Mouse (Mus musculus) lung, embryonic 16.5 days (tissue): ENCODE data around the gene Nme6. TPM values are rescaled to one million over a fixed set of nuclear protein-coding genes. Genes with fewer than 3 reads are reported as not detected.
"Not testable (repeated sequence)": the region's sequence is repeated elsewhere in the genome, so short reads cannot be mapped to it uniquely, and the experiment has no call there.

Source experiments
- ATAC-seq: fragments of 200-750 bp; cut with Nextera tagmentation; 2 replicates; pipeline ENCODE4 v1.8.0; 2017; ENCODE audit warnings: low read depth, mild to moderate bottlenecking, moderate library complexity
- H3K27ac ChIP-seq: fragments of 300-500 bp; sonication (generic); 2 replicates; pipeline ENCODE4 v1.5.1; 2014; ENCODE audit warnings: mild to moderate bottlenecking, control low read depth, low read length
- H3K27me3 ChIP-seq: fragments of 300-500 bp; sonication (generic); 2 replicates; pipeline ENCODE4 v1.6.1; 2014; ENCODE audit warnings: low read depth, low read length, mixed read lengths; ENCODE audit not compliant: control insufficient read depth, insufficient read depth
- H3K36me3 ChIP-seq: fragments of 300-500 bp; sonication (generic); 2 replicates; pipeline ENCODE4 v1.6.1; 2014; ENCODE audit warnings: low read length; ENCODE audit not compliant: control insufficient read depth, insufficient read depth
- H3K4me1 ChIP-seq: fragments of 300-500 bp; sonication (generic); replicated peaks from 2 replicates; pipeline ENCODE4 v1.6.1; 2014; ENCODE audit warnings: low read length, mixed read lengths; ENCODE audit not compliant: control insufficient read depth, insufficient read depth
- H3K4me2 ChIP-seq: fragments of 300-500 bp; sonication (generic); 2 replicates; pipeline ENCODE4 v1.6.1; 2014; ENCODE audit warnings: low read depth, low read length, control low read depth
- H3K4me3 ChIP-seq: fragments of 300-500 bp; sonication (generic); 2 replicates; pipeline ENCODE4 v1.5.1; 2014; ENCODE audit warnings: mild to moderate bottlenecking, low read length, control low read depth
- H3K9ac ChIP-seq: fragments of 300-500 bp; sonication (generic); 2 replicates; pipeline ENCODE4 v1.6.1; 2014; ENCODE audit warnings: low read length, control low read depth
- H3K9me3 ChIP-seq: fragments of 300-500 bp; sonication (generic); 2 replicates; pipeline ENCODE4 v1.6.1; 2016; ENCODE audit warnings: low read length; ENCODE audit not compliant: control insufficient read depth
- WGBS: fragments of 180-500 bp; shearing (Covaris S2); extraction: QIAGEN DNeasy Blood & Tissue Kit; methylation state at CpG from one replicate; pipeline ENCODE4 v1.1.7; 2014; 5-methylcytosine and 5-hydroxymethylcytosine counted together
- polyA plus RNA-seq: library from polyadenylated mRNA; unstranded; fragments of >200 nt; fragmentation: Nextera tagmentation; extraction: Ambion mirVana; gene quantifications from 2 replicates; pipeline ENCODE4 v1.2.1, GENCODE M21; 2015

Gene Nme6
- polyA plus RNA-seq = 48.3 and 50.1 TPM in 2 replicates

GRCm38 (mm10) chr9:109832391-109833087, at the start of gene Nme6:
Gene Nme6, plus strand, starts transcription at chr9:109832749.
- Histone ChIP-seq H3K27ac (peak within 1 kb of the TSS; percentile 77), H3K36me3 (peaks cover 3% of the 10 kb centered on the region; the same call in 1 of the 2 replicates), H3K9me3 (no peaks in the 10 kb centered on the region), H3K9ac (peak within 1 kb of the TSS; percentile 79), H3K4me1 (peaks cover 5% of the 10 kb centered on the region), H3K4me3 (peak within 1 kb of the TSS; percentile 81), H3K4me2 (peak within 1 kb of the TSS; percentile 99), H3K27me3 (no peaks in the 10 kb centered on the region)
- ATAC-seq = peak; percentile 99
- under 1% methylated on average over 32 of the region's 32 CpGs for WGBS

GRCm38 (mm10) chr9:109790570-109790969, 42.0 kb upstream of the Nme6 start, which contains the start of gene Fbxw27:
Gene Fbxw27, minus strand, starts transcription at chr9:109790670.
- not testable (repeated sequence) for H3K36me3 ChIP-seq, H3K9me3 ChIP-seq, H3K4me3 ChIP-seq, H3K27ac ChIP-seq, H3K9ac ChIP-seq, H3K27me3 ChIP-seq, H3K4me1 ChIP-seq, ATAC-seq, H3K4me2 ChIP-seq
- 79% methylated on average over 4 of the region's 4 CpGs for WGBS

GRCm38 (mm10) chr9:109795221-109795620, 37.3 kb upstream of the Nme6 start:
- H3K27me3 ChIP-seq = no peaks in the 10 kb centered on the region
- WGBS = 65% methylated on average over 2 of the region's 2 CpGs

GRCm38 (mm10) chr9:109795811-109796210, 36.7 kb upstream of the Nme6 start:
- Histone ChIP-seq H3K27me3 (no peaks in the 10 kb centered on the region), H3K9ac (no peak overlapping the region), H3K27ac (no peak overlapping the region), H3K4me3 (no peak overlapping the region), H3K4me1 (no peaks in the 10 kb centered on the region), H3K36me3 (no peaks in the 10 kb centered on the region), H3K9me3 (no peaks in the 10 kb centered on the region), H3K4me2 (no peak overlapping the region)
- WGBS = 67% methylated on average over 2 of the region's 2 CpGs
- ATAC-seq = no peak

More at GRCm38 (mm10) chr9:109795221-109795620, 37.3 kb upstream of the Nme6 start:
- Histone ChIP-seq H3K27ac (no peak overlapping the region), H3K9ac (no peak overlapping the region), H3K9me3 (no peaks in the 10 kb centered on the region), H3K4me3 (no peak overlapping the region), H3K4me2 (no peak overlapping the region), H3K4me1 (no peaks in the 10 kb centered on the region), H3K36me3 (no peaks in the 10 kb centered on the region)
- ATAC-seq = no peak

- H3K27ac ChIP-seq = no peak overlapping the region
- no peak for ATAC-seq
- no peak overlapping the region for H3K4me3 ChIP-seq
- no peaks in the 10 kb centered on the region for H3K36me3 ChIP-seq
- no peaks in the 10 kb centered on the region for H3K4me1 ChIP-seq
- H3K4me2 ChIP-seq = no peak overlapping the region
- H3K27me3 ChIP-seq = no peaks in the 10 kb centered on the region
- WGBS = 83% methylated on average over 1 of the region's 1 CpGs
- no peaks in the 10 kb centered on the region for H3K9me3 ChIP-seq
- no peak overlapping the region for H3K9ac ChIP-seq
Observed at GRCm38 (mm10) chr9:109798051-109798450, 34.5 kb upstream of the Nme6 start.

GRCm38 (mm10) chr9:109805596-109805995, 27.0 kb upstream of the Nme6 start:
- H3K36me3 ChIP-seq, ATAC-seq, H3K4me2 ChIP-seq, H3K27ac ChIP-seq, H3K27me3 ChIP-seq, H3K9me3 ChIP-seq, H3K9ac ChIP-seq, H3K4me1 ChIP-seq, H3K4me3 ChIP-seq: not testable (repeated sequence)
- WGBS = 69% methylated on average over 2 of the region's 2 CpGs

GRCm38 (mm10) chr9:109806260-109806659, 26.3 kb upstream of the Nme6 start:
- Histone ChIP-seq H3K4me1 (no peaks in the 10 kb centered on the region), H3K27ac (no peak overlapping the region), H3K9ac (no peak overlapping the region), H3K4me3 (no peak overlapping the region), H3K36me3 (no peaks in the 10 kb centered on the region), H3K27me3 (no peaks in the 10 kb centered on the region), H3K9me3 (no peaks in the 10 kb centered on the region), H3K4me2 (no peak overlapping the region)
- 38% methylated on average over 1 of the region's 1 CpGs for WGBS
- ATAC-seq = no peak

GRCm38 (mm10) chr9:109806695-109807293, 25.8 kb upstream of the Nme6 start:
- Histone ChIP-seq H3K4me2 (no peak overlapping the region), H3K9ac (no peak overlapping the region), H3K36me3 (no peaks in the 10 kb centered on the region), H3K9me3 (no peaks in the 10 kb centered on the region), H3K4me3 (no peak overlapping the region), H3K4me1 (no peaks in the 10 kb centered on the region), H3K27me3 (no peaks in the 10 kb centered on the region), H3K27ac (no peak overlapping the region)
- 67% methylated on average over 2 of the region's 2 CpGs for WGBS
- no peak for ATAC-seq

- H3K4me3 ChIP-seq = no peak overlapping the region
- ATAC-seq = no peak
- no peaks in the 10 kb centered on the region for H3K36me3 ChIP-seq
- H3K4me2 ChIP-seq = no peak overlapping the region
- no peak overlapping the region for H3K27ac ChIP-seq
- no peaks in the 10 kb centered on the region for H3K27me3 ChIP-seq
- H3K9ac ChIP-seq = no peak overlapping the region
- 22% methylated on average over 3 of the region's 3 CpGs for WGBS
- H3K9me3 ChIP-seq = no peaks in the 10 kb centered on the region
- H3K4me1 ChIP-seq = no peaks in the 10 kb centered on the region
Observed at GRCm38 (mm10) chr9:109807898-109808297, 24.7 kb upstream of the Nme6 start.
